ENCODE assay signal across 11 mouse cellular contexts in genomic region chr6:83312514-83312913, GRCm38 (mm10). TPM values are rescaled to one million over a fixed set of nuclear protein-coding genes. Genes with fewer than 3 reads are reported as not detected.
DNase-seq lines count a peak whose midpoint lies in the region; ATAC-seq and TF ChIP-seq lines count a peak whose summit lies in the region.
"Had no signal": no experiment of that assay in that cellular context is flagged by ENCODE, and none has a peak within 500 bp of the region (broad histone marks: within the 10 kb centered on the region; RNA-seq: fewer than 3 reads in every experiment).

No protein-coding gene starts in this region.

- peak; percentile 45 for DNase-seq in thymus, postnatal 0 days (ENCODE audit: low spot score)
- no peak for DNase-seq in thymus, postnatal 14 days
- DNase-seq in adrenal gland, adult 8-10 months: peak; percentile 13
- peak; percentile 40 for DNase-seq in yolk sac, embryonic 10.5 days (ENCODE audit: low spot score)
- no peak for DNase-seq in left cerebral cortex, adult 8-10 months (ENCODE audit: low spot score in 2 of 2)
- no peak for DNase-seq in gastrocnemius, postnatal 4 days (ENCODE audit: low spot score in 2 of 2)
- DNase-seq: retina, postnatal 1 day had no signal

- H3K36me3 ChIP-seq in intestine, postnatal 0 days (ENCODE audit: control insufficient read depth, insufficient read depth): 0 out of 2 replicates have a peak, but pooled peaks cover 10% of the 10 kb centered on the region

- WGBS in intestine, postnatal 0 days: 74% methylated on average over 8 of the region's 8 CpGs

- ATAC-seq in intestine, postnatal 0 days: peak; percentile 22; the same call in 1 of the 2 replicates

- no peaks in the 10 kb centered on the region for H3K9me3 ChIP-seq in intestine, postnatal 0 days (ENCODE audit: control insufficient read depth)
- H3K9me3 ChIP-seq: heart, embryonic 13.5 days; hindbrain, embryonic 13.5 days; midbrain, embryonic 10.5 days had no signal

- no peak overlapping the region for H3K4me2 ChIP-seq in intestine, postnatal 0 days (replicated peaks; ENCODE audit: low read depth)
- H3K4me2 ChIP-seq: heart, embryonic 13.5 days; hindbrain, embryonic 13.5 days had no signal

- 0 out of 2 replicates have a peak, but pooled peaks cover 2% of the 10 kb centered on the region for H3K4me1 ChIP-seq in intestine, postnatal 0 days (replicated peaks; ENCODE audit: control insufficient read depth, insufficient read depth, low read length)

- no peak overlapping the region for H3K4me3 ChIP-seq in intestine, postnatal 0 days (ENCODE audit: low read depth, low read length)
- H3K4me3 ChIP-seq: heart, embryonic 13.5 days; hindbrain, embryonic 13.5 days; midbrain, embryonic 10.5 days had no signal

- H3K27me3 ChIP-seq in intestine, postnatal 0 days (replicated peaks; ENCODE audit: control insufficient read depth, insufficient read depth, low read length): no peaks in the 10 kb centered on the region
- H3K27me3 ChIP-seq: heart, embryonic 13.5 days; hindbrain, embryonic 13.5 days had no signal

- H3K27ac ChIP-seq in intestine, postnatal 0 days (ENCODE audit: low read depth, low read length): peak overlapping the region; percentile 60
- H3K27ac ChIP-seq: heart, embryonic 13.5 days; hindbrain, embryonic 13.5 days; midbrain, embryonic 10.5 days had no signal

- TF ChIP-seq CTCF in intestine, postnatal 0 days (IDR thresholded peaks at IDR 0.05; ENCODE audit: low read depth): no peak

- no peak overlapping the region for H3K9ac ChIP-seq in intestine, postnatal 0 days (ENCODE audit: low read depth, low read length)
- H3K9ac ChIP-seq: heart, embryonic 13.5 days; hindbrain, embryonic 13.5 days had no signal

RNA-seq across cellular contexts. Expression of gene Mthfd2, which starts 13.2 kb away (rescaled TPM):
- polyA plus RNA-seq in thymus, postnatal 0 days (2015; fragmentation: Nextera tagmentation; extraction: Ambion mirVana): 40.7 and 48.6 TPM in 2 replicates
- 10 to 100 TPM; 14.4 to 19.3 (median 17.6) TPM for total RNA-seq in adrenal gland, adult 8-10 months (2022)
- polyA plus RNA-seq in intestine, postnatal 0 days (2015; fragmentation: Nextera tagmentation; extraction: Ambion mirVana): 17.6 and 18.4 TPM in 2 replicates
- 1 to 10 TPM; 5.3 to 8.7 (median 7.0) TPM for total RNA-seq in left cerebral cortex, adult 8-10 months (2022)
- total RNA-seq in gastrocnemius, postnatal 4 days (2021): 10 to 100 TPM in 1 of 2 experiments, 1 to 10 TPM in 1; 7.5 to 10.6 TPM

RNA-seq across cellular contexts. Expression of gene Mob1a, which starts 13.3 kb away (rescaled TPM):
- polyA plus RNA-seq in thymus, postnatal 0 days (2015; fragmentation: Nextera tagmentation; extraction: Ambion mirVana): 71.5 and 73.4 TPM in 2 replicates
- total RNA-seq in adrenal gland, adult 8-10 months (2022): 10 to 100 TPM; 66.9 to 77.3 (median 71.4) TPM
- polyA plus RNA-seq in intestine, postnatal 0 days (2015; fragmentation: Nextera tagmentation; extraction: Ambion mirVana): 29.7 and 30.8 TPM in 2 replicates
- 10 to 100 TPM; 16.8 to 22.9 (median 17.5) TPM for total RNA-seq in left cerebral cortex, adult 8-10 months (2022)
- 10 to 100 TPM; 36.6 to 42.8 TPM for total RNA-seq in gastrocnemius, postnatal 4 days (2021)

RNA-seq across cellular contexts. Expression of gene Bola3, which starts 36.4 kb away (rescaled TPM):
- 216 and 226 TPM in 2 replicates for polyA plus RNA-seq in thymus, postnatal 0 days (2015; fragmentation: Nextera tagmentation; extraction: Ambion mirVana)
- 100 to 1,000 TPM in 3 of 4 experiments, 10 to 100 TPM in 1; 94.1 to 174 (median 137) TPM for total RNA-seq in adrenal gland, adult 8-10 months (2022)
- polyA plus RNA-seq in intestine, postnatal 0 days (2015; fragmentation: Nextera tagmentation; extraction: Ambion mirVana): 167 and 184 TPM in 2 replicates
- total RNA-seq in left cerebral cortex, adult 8-10 months (2022): 10 to 100 TPM; 34.5 to 61.7 (median 53.5) TPM
- total RNA-seq in gastrocnemius, postnatal 4 days (2021): 100 to 1,000 TPM; 118 to 137 TPM

Comparison
In these comparisons a context has a peak if more than half of its experiments do, and no peak if none do; other contexts are left out.
1. DNase-seq: peak in thymus, postnatal 0 days (single experiment), adrenal gland, adult 8-10 months (single experiment) and yolk sac, embryonic 10.5 days (single experiment); none in thymus, postnatal 14 days (single experiment), left cerebral cortex, adult 8-10 months (0 of 2) and gastrocnemius, postnatal 4 days (0 of 2).